Mouse (Mus musculus): ENCODE measurements at regions not wholly inside any gene's neighbourhood (a gene's known extent, or its start where the extent isn't known, plus 50 kb on each side); places are given as distances from the start of the nearest gene placed in this dataset.
"Not testable (repeated sequence)": the region's sequence is repeated elsewhere in the genome, so short reads cannot be mapped to it uniquely, and the experiment has no call there.

- ATAC-seq (replicated peaks; ENCODE audit: low FRiP score, poor library complexity, severe bottlenecking): no peak
These were observed 50.7 kb upstream of the Wdr26 start for GRCm38 (mm10) chr1:181262496-181262895.

- ATAC-seq (replicated peaks; ENCODE audit: low FRiP score, poor library complexity, severe bottlenecking): no peak
These were observed 51.4 kb upstream of the Wdr26 start for GRCm38 (mm10) chr1:181263216-181263615.

GRCm38 (mm10) chr1:181270469-181270868, 58.7 kb upstream of the Wdr26 start:
- not testable (repeated sequence) for ATAC-seq (replicated peaks; ENCODE audit: low FRiP score, poor library complexity, severe bottlenecking)

- ATAC-seq (replicated peaks; ENCODE audit: low FRiP score, poor library complexity, severe bottlenecking): no peak
These were observed 59.4 kb upstream of the Wdr26 start for GRCm38 (mm10) chr1:181271164-181271563.

- no peak for ATAC-seq (replicated peaks; ENCODE audit: low FRiP score, poor library complexity, severe bottlenecking)
These were observed 60.0 kb upstream of the Wdr26 start for GRCm38 (mm10) chr1:181271821-181272220.

- ATAC-seq (replicated peaks; ENCODE audit: low FRiP score, poor library complexity, severe bottlenecking): peak; percentile 98
These were observed 61.0 kb upstream of the Wdr26 start for GRCm38 (mm10) chr1:181272622-181273296.

GRCm38 (mm10) chr1:181273540-181274204, 61.9 kb upstream of the Wdr26 start:
- ATAC-seq (replicated peaks; ENCODE audit: low FRiP score, poor library complexity, severe bottlenecking): no peak

- ATAC-seq (replicated peaks; ENCODE audit: low FRiP score, poor library complexity, severe bottlenecking): 0 out of 2 replicates have a peak, but pooled peaks have one; percentile 52
These were observed 69.0 kb upstream of the Wdr26 start for GRCm38 (mm10) chr1:181280826-181281225.

- not testable (repeated sequence) for ATAC-seq (replicated peaks; ENCODE audit: low FRiP score, poor library complexity, severe bottlenecking)
These were observed 69.4 kb upstream of the Cnih3 start for GRCm38 (mm10) chr1:181282986-181283385.

GRCm38 (mm10) chr1:181283539-181283938, 68.9 kb upstream of the Cnih3 start:
- not testable (repeated sequence) for ATAC-seq (replicated peaks; ENCODE audit: low FRiP score, poor library complexity, severe bottlenecking)

- ATAC-seq (replicated peaks; ENCODE audit: low FRiP score, poor library complexity, severe bottlenecking): no peak
These were observed 67.9 kb upstream of the Cnih3 start for GRCm38 (mm10) chr1:181284301-181285197.

- no peak for ATAC-seq (replicated peaks; ENCODE audit: low FRiP score, poor library complexity, severe bottlenecking)
These were observed 66.8 kb upstream of the Cnih3 start for GRCm38 (mm10) chr1:181285600-181285999.

GRCm38 (mm10) chr1:181286146-181286545, 66.3 kb upstream of the Cnih3 start:
- ATAC-seq (replicated peaks; ENCODE audit: low FRiP score, poor library complexity, severe bottlenecking): no peak

- no peak for ATAC-seq (replicated peaks; ENCODE audit: low FRiP score, poor library complexity, severe bottlenecking)
These were observed 65.3 kb upstream of the Cnih3 start for GRCm38 (mm10) chr1:181287166-181287565.

- ATAC-seq (replicated peaks; ENCODE audit: low FRiP score, poor library complexity, severe bottlenecking): no peak
These were observed 62.9 kb upstream of the Cnih3 start for GRCm38 (mm10) chr1:181289385-181290035.

GRCm38 (mm10) chr1:181291202-181291601, 61.2 kb upstream of the Cnih3 start:
- ATAC-seq (replicated peaks; ENCODE audit: low FRiP score, poor library complexity, severe bottlenecking): no peak

GRCm38 (mm10) chr1:181291966-181292365, 60.5 kb upstream of the Cnih3 start:
- ATAC-seq (replicated peaks; ENCODE audit: low FRiP score, poor library complexity, severe bottlenecking): no peak

- no peak for ATAC-seq (replicated peaks; ENCODE audit: low FRiP score, poor library complexity, severe bottlenecking)
These were observed 59.2 kb upstream of the Cnih3 start for GRCm38 (mm10) chr1:181293079-181293865.

- no peak for ATAC-seq (replicated peaks; ENCODE audit: low FRiP score, poor library complexity, severe bottlenecking)
These were observed 56.8 kb upstream of the Cnih3 start for GRCm38 (mm10) chr1:181295651-181296050.

Measured in erythroid progenitor cell, adult 5-6 weeks (primary cell).